Mouse (Mus musculus): ENCODE measurements around the gene Palld.

Gene Palld

DNA sequence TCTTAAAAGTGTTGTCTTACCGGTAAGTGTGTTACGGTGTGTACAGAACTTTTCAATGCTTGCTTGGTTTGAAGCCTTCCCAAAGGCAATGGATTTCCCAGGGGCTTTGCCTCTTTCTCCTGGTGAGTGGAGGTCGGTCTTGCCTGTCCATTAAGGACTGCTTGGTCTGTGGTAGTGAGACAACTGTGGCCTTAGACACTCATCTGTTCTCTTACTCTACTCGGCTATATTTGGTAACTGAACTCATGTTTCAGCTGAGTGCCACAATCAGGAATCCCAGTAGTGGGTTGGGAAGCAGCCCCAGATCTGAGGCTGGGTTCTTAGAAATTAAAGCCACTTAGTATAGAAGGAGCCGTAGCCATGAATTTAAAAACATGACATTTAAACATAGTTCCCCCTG is at the start of gene Palld:
Gene Palld (minus strand): TSS at position 170 of the 400 bp plus-strand sequence.
- no peak for DNase-seq

DNA sequence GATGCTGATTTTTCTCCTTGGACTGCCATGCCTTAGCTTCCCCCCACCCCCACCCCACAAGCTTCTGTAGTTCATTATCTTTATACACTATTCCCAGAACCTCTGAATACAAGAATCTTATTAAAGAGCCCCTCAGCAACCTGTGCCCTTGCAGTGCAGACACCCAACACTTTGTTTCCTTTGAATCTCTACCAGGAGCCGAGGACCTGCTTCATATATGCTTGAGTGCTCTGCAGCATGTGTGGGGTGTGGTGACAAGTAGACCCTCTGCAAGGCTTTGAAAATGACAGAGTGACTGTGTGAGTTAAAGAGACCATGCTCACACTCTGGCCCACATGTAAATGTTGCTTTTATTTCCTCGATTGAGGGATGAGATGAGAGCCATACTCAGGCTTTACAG is 35.1 kb upstream of the Palld start:
- DNase-seq, result no peak

DNA sequence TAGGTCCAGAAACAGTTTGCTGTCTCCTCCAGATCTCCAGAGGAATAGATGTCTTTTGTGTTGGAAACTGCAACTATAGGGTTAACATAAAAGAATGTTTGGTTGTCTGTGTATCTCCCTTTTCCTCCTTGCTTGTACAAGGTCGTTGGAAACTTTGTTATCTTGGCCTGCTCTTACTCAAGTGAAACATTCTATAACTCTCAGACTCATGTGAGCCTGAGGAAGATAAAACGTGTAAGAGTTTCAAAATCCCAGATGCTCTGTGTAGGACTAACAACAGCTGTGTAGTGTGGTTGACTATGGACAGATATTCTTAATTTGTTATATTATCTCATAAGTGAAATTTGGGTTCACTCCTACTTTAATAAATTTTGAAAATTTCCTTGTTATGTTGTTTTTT is 30.8 kb upstream of the Palld start:
- DNase-seq, result no peak

DNA sequence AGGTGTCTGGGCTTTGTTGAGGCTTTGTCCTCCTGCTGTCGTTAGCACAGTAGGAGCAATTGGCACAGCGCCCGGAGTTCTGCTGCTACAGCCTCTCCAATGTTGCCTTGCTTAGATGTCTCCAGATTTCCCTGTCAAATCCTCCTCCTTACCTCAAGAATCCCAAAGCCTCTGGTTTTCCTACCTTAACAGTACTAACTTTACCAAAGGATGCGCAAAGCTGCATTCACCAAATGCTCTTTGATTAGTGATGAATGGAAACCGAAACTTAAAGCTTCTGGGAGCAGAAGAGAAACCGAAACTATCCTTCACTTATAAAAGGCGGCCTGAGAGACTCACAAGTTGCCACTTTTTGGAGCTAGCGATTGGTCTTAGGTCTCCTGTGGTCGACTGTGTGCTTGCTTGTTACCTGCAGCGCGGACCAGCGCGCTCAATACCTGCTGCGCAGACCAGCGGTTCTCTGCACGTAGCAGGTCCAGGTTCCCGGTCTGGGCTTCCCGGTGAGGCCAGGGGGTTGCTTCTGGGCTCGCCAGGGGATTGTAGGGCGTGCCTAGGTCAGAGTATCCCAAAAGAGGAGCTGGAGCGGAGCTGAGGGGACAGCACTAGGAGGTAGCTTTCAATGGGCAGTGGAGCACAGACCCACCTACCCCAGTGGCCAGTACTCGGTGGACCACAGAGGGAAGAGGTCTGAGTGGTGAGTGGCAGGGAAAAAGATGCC is 25.4 kb upstream of the Palld start, which contains the start of gene Ddx60:
Gene Ddx60 (plus strand): TSS at position 311 of the 718 bp plus-strand sequence.
- DNase-seq, result peak; percentile 62 to 69

DNA sequence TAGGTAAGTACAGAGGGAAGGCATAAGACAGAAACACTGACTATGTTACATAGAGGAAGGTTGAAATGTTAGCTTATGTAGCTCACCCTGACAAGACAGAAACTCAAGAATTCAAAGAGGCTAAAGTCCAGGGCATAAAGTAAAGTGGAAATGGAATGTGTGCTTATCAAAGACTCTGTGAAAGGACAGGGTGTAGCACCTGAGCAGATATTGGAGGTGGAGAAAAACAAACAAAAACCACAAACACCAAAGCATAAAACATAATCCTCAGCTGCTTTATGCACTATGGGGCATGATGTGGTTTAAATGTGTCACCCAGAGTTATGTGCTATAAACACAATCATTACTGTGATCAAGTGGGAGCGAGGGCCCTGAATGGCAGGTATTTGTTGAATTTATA is 22.0 kb upstream of the Palld start:
- DNase-seq, result no peak

DNA sequence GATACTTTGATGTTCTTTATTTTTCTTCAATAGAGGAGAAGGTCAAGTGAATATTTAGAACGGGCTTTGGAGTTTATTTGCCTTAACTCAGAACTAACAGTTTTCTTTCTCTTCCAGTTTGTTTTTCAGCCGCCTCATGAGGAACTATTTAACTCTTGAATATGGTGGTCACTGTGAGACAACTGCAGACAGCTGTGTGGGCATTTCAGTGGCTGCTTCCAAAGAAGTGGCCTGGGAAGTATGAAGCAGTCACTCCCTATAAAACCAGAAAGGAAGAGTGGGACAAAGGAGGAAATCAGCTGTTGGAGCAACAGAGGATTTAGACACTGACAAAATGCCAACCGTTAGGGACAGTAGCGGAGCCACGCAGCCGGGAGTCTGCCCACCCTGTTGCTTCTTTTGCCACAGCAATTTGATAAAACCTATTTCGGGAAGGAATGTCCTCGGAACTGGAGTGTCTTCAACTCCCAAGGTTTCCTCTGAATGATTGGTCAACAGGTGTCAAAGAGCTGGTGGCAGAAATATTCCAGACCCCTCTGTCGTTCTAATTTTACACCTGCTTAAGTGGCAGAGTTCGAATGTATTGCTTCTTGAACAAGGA is 19.1 kb upstream of the Palld start:
- no peak for DNase-seq

DNA sequence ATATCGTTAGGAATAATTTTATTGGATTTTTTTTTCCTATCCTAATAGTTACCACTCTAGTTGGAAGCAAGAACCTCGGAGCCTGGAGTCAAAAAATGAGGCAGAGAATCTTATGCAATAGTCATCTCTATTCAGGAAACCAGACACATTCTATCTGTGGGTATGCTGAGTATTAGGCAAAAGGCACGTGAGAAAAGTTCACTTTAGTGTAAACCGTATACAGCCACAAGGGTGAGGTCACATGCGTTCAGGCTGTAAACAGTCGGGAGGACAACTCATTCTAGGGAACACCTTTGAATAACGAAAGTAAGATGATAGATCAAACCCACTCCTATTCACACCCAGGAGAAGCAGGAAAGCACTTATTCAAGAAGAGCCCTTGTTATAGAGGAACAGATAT is 17.9 kb upstream of the Palld start:
- no peak for DNase-seq

DNA sequence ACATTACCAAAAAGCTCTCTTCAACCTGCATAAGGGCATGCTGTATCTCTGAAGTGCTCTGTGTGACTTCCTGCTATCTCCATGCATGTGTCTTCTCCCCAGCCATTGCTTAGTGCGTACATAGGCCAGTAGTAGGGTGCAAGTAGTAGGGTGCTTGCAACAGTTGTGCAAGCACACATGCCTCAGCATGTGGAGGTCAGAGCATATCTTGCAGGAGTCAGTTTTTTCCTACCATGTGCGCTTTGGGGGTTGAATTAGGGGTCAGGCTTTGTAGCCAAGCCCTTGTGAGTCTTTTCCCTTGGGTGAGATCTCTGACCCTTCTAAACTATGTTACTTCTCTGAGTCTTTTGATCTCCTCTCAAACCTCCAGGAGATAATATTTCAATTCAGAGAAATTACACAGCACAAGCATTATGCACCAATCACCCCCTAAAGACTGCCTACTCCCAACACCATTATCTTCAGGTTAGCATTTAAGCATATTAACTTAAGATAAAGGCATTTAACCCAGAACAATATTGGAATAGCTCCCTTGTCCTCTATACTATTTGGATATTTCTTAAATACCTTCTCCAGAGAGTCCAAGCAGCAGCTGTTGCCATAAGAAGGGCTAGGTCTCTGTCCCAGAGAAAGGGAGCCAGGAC is 16.8 kb upstream of the Palld start:
- no peak for DNase-seq

DNA sequence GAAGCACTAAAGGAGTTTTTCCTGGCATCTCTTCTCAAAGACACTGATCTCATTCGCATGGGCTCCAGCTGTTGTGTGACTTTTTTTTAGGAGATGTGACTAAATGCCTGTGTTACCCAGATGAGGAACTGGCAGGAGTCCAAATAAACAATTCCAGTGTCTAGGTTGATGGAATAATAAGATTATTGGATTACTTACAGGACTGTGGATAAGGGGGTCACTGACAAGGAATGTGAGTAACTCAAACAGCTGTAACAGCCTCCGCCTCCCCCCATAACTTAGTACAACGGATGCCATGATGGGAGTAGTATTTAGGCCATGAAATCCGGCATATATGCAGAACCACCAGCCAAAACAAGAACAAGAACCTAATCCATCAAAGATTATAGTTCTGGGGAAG is 14.8 kb upstream of the Palld start:
- DNase-seq, result no peak

DNA sequence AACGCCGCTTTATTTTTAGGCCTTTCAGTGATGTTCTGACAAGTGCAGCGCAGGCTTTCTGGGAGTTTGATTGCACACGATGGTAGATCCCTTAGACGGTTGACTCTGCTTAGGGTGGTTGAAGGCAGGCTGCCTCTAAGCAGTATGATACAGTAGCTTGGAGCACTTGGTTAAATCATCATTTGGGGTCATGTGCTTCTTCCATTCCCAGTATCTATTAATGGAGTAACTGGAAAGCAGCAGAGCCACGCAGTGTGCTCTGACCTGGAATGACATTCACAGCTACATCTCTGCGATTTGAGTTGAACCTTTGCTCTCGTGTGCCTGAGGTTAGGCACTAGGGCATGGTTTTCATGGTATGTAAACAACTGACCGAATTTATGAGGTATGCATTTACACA is 11.5 kb upstream of the Palld start:
- no peak for DNase-seq

DNA sequence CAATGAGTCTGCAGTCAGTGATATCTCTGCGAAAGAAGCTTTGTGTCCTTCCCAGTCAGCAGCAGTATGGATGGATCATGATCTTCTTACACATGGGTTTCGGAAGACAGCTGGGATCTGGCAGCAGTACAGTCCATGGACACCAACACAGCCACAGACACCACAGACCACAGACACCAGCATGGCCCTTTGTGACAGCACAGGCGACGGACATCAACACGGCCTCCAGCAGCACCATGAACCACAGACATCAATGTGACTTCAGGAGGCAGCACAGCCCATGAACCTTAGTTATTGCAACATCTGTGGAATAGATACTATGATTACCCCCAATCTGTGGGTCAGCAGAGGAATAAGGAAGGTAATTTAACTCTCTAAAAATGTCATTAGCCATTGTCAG is 10.3 kb upstream of the Palld start:
- DNase-seq, result no peak

DNA sequence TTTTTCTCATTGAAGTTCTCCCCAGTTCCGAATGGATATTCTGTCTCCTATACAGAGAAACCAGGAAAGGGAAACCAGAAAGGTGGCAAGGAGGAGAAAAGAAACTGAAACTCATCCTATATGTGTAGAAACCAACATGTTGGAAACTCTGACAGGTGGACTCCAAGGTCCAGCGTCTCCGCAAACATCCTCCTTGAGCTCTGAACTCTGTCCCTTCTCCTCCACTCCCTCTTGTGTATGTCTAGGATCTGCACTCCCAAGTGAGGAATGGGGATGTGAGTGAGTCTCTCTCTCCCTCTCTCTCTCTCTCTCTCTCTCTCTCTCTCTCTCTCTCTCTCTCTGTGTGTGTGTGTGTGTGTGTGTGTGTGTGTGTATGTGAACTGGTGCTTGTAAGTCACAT is 6.8 kb upstream of the Palld start:
- DNase-seq, result no peak

DNA sequence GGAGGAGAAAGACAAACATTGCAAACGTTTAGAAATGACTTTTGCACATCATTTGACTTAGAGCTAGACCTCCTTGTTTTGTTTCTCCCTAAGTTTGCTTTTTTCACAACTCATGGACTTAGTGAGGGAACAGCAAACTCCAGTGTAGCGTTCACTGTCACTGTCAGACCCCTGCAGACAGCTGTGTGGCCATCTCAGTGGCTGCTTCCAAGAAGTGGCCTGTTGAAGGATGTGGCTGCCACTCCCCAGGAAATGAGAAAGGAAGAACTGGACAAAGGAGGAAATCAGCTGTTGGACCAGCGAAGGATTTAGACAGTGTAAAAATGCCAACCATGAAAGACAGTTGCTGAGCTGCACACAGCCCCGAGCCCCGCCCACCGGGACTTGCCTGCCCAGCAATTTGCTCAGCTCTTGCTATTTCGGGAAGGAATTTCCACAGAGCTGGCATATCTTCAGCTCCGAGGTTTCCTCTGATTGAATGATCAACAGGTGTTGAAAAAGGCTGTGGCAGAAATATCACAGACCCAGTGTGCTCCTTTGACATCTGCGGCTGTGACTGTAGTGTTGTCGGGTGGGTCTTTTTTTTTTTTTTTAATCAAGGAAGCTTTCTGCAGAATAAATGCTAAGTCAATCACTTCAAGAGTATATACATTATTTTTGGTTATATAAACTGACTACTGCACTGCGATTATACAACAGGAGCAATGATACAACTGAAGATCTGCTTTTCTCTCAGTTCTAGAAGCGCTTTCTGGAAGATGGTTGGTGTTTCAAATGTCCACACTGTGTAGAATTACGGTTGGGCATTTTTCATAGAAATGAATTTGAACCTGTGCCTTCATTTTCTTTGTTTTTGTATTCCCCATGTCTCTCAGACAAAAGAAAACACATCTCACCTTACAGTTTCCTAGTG is 6.1 kb upstream of the Palld start:
- no peak for DNase-seq

DNA sequence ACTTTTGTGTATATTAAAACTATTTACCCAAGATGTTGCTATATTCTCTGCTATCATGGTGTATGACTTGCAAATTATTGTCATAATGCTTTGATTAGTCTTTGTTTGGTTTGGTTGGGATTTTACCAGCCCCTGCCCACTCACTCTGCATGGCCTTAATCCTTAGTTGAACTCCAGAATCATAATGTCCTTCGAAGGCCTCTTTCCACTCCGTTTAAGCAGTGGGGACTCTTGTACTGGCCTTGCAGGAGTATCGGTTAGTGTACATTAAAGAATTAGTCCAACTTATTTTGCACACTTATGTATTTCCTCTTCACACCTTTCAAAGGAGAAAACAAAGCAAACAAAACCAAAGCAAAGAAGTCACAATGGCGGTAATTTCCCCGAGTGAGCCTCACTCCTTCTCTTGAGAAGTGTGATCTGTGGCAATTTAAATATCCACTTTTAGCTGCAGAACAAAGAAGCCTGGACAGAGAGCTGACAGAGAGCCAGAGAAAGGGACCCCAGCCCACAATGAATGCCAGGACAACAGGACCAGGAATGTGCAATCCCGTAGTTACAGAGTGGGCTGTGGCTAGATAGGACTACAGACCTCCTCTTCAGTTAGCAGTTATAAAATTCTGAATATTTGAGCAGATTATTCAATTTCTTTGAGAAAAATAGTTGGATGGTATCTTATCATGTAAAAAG is 1.3 kb downstream of the Palld start:
- DNase-seq, result no peak

DNA sequence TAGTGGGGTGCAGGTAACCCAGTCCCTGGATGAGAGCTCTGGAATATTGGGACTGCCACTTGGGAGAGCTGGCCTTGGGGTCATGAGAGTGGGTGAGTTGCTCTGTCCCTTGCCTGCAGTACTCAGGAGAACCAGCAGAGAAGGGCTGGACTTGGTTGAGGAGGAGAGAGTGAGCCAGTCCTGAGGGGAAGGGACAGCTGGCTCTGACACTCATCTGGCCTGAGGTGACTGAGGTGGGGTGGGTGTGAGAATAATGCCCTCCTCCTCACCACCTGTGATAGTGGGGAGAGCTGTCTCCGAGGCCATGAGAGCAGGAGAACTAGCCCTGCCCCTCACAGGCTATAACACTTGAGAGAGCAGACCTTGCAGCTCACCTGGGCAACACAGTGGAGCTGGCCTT is 5.1 kb downstream of the Palld start:
- DNase-seq, result no peak

DNA sequence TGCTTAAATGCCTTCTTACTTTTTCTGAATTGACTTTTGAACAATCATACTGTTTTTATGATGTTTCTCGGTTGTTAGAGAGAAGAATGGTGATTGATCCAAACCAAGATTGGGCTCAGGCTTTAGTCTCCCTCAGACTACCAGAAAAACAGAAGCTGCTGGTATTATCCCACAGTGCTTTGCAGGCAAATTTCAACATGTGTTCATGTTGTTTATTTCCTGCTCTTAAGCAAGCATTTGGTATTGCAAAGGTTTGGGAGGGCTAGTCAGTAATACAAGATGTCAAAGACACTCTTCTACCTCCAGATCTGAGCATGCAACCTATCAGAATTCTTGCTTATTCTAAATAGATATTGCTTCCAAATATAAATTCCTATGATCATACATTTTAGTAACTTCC is 5.7 kb downstream of the Palld start:
- DNase-seq, result no peak

DNA sequence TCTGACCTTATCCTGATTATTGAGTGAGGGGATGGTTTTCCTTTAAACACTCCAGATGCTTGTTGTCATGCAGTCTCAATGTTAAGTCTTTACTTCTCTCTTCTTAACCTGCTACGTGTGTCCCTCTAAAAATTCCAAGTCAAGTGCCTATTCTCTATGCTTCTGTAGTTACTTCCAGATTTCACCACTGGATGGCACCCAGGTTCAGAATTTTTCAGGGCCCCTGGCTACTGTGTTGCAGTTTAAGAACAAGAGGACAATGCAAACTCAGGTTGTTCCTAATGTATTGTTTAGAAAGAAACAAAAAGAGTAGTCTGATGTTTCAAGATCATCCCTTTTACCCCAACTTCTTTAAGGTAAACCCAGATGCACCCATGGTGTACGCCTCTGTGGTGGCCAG is 8.4 kb downstream of the Palld start:
- no peak for DNase-seq

DNA sequence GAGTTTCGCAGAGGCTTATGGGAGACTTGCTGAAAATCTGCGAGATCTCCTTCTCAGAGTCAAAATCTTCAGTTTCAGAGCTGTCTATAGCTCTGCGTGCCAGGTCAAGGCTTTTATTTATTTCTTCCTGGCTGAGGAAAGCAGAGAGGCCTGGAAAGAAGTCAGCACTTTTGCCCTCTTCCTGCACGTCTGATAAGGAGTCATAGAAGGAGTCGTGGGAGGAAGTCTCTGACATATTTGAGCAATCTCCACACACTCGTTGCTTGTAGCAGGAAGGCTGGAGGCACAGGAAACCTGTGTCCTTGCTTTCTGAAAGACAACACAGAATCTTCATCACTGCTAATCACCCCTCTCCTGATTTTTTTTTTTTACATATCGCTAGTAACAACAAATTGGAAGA is 24.9 kb downstream of the Palld start:
- no peak for DNase-seq

DNA sequence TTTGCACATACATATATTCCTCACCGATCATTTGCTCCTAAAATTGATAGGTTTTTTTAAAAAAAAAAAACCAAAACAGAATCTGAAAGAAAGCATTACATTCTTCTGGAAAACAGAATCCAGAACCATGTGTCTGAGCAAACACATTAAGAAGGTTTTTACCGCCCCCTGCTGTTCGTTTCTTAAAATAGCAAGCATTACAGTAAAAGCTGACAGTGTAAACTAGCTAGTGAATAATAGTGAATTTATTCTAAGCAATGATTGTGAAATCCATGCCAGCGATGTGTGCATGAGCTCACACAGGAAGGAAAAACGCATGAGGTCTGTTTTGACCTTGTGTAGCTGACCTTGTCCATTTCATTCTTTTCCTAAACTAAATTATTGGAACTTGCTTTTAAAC is 27.2 kb downstream of the Palld start:
- DNase-seq, result peak in 1 of 2 experiments; percentile 50

DNA sequence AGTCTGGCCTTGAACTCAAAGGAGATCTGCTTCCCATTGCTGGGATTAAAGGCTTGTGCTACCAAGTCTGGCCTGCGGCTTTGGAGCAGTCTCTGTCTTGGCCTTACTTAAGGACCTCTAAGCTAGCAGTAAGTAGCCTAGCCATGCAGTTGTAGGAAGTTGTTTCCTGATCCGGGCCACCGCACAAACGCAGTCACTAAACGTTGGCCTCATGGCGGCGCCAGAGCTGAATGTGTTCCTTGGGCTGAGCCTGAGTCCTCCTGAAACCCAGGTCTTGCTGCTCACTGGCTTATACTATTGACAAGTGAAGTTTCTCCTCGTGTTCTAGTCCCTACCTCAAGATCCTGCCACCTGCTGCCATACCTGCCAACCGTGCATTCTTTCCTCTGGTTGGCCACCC is 28.5 kb downstream of the Palld start:
- DNase-seq, result no peak

DNA sequence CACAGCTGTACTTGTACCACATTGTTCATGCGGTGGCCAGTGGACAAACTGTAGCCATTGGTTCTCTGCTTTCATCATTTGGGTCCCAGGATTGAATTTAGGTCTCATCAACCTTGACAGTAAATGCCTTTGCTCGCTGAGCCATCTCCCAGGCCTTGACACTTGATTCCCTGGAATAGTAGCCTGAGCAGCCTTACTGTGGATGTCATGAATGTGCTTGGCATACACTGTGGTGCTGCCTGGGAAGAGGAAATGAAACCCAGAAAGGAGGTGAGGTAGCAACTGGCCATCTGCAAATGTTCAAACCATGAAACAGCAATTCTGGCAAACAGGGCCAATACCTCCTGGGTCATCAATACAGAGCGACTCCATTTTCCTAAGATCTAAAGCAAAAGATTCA is 34.0 kb downstream of the Palld start:
- DNase-seq, result no peak

DNA sequence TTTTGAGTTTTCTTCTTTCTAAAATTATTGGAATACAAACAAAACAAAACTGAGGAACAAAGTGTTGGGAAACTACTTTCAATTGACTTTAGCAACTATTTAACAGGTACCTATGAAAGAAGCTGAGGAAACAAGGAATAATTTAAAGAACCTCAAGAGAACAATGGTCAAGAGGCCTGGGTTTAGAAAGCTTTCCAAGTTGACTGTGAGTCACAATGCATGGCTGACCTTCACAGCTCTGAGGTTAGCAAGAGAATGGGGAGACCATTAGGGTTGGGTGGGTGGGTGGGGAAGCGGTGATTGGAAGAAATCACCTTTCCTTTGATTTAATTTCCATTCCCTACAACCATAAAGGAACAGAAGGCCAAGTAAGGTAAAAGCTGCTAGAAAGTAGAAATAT is 35.6 kb downstream of the Palld start:
- no peak for DNase-seq

DNA sequence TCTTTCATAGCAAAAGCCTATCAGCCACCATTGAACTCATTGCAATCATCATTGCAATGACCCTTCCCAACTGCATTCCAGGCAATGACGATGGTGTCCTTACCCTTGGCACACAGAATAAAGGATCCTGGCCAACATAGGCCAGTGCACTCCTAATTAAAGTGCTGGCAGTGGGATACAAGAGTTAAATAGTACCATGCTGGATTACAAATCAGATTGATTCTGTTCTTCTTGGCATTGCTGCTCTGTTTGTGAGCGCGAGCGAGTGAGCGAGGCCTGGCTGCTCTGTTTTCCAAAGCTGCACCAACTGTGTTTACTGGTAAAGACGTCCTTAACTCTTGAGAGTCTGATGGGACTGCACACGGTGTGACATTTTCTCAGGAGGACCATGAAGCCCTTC is 37.1 kb downstream of the Palld start:
- DNase-seq, result no peak

All from cerebellum, postnatal 36 days (tissue).